Mouse (Mus musculus) liver, embryonic 14.5 days (tissue): ENCODE results near the gene Myh14.

ENCODE experiments used
- CTCF ChIP-seq: IDR thresholded peaks from 2 replicates; pipeline ENCODE4 v1.5.1; 2016; ENCODE audit warnings: antibody characterized with exemption, low read depth, control low read depth
- EP300 ChIP-seq: IDR thresholded peaks from 2 replicates; pipeline ENCODE4 v1.6.1; 2016; ENCODE audit warnings: antibody characterized with exemption, low read depth

DNA sequence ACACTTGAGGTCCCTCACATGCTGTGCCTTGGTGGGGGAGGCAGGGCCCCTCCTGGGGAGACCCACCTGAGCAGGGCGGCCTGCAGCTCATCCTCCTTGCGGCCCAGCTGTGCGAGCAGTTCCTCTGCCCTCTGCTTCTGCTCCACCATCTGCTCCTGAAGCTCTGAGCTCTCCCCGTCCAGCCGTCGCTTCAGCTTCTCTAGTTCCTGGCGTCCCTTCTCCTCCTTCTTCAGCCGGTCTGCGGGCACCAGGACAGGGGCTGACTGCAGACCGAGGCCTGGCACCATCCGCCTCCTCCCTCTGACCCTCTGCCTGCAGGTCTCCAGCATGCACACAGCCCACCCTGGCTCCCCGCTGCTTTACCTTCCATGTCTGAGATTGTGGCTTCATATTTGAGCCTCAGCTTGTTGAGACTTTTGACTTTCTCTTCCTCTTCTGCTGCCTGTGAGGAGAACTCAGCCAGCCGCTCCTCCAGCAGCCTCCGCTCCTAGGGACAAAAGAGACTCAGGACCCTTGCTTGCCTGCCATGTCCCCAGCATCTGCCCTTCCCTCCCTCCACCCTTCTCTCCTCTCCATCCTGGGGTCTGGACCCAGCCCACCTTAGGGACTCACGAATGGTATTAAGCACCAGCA is 42.1 kb downstream of the Myh14 start:
- no peak for TF ChIP-seq CTCF
- no peak for TF ChIP-seq EP300
